Mouse (Mus musculus): ENCODE data around the gene Pla2g6.

Gene Pla2g6

GRCm38 (mm10) chr15:79321733-79322190 lies 6.4 kb downstream of the Pla2g6 start:
- no peak for DNase-seq

GRCm38 (mm10) chr15:79313848-79314369 lies 14.3 kb downstream of the Pla2g6 start:
- DNase-seq, result no peak

- DNase-seq, result no peak
Observed at GRCm38 (mm10) chr15:79307861-79308260, 20.3 kb downstream of the Pla2g6 start.

GRCm38 (mm10) chr15:79306043-79306637 lies 22.1 kb downstream of the Pla2g6 start:
- DNase-seq, result no peak

DNA sequence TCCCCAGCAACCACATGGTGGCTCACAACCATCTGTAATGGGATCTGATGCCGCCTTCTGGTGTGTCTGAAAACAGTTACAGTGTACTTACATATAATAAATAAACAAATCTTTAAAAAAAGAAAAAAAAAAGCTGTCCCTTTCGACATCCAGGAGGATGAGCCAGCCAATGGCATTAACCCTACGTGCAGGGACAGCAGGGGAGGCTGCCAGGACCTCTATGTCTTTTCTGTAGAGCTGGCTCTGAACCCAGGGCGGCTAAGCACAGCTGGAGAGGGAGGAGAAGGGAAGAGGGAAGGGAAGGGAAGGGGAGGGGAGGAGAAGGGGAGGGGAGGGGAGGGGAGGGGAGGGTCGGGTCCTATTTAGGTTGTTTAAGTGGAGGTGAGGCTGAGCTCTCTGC lies 23.4 kb downstream of the Pla2g6 start:
- no peak for DNase-seq

DNA sequence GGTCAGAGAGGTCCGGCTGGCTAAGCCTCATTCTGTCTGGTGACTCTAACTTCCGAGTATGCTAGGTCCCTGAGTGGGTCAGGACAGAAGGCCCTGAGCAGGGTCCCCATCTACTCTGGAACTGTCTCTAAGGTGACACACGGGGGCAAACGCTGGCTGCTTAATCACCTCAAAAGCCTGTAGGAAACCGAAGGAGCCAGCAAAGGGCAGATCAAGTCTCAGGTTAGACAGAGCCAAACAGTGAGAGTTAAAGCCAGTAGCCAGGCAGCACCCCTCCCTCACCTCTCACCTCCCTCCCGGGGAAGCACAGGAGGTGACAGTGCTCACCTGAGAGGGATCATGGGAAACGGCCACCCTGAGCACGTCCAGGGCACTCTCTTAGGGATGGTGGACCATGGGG lies 24.5 kb downstream of the Pla2g6 start:
- no peak for DNase-seq

- no peak for DNase-seq
Observed at GRCm38 (mm10) chr15:79299563-79300155, 28.5 kb downstream of the Pla2g6 start.

DNA sequence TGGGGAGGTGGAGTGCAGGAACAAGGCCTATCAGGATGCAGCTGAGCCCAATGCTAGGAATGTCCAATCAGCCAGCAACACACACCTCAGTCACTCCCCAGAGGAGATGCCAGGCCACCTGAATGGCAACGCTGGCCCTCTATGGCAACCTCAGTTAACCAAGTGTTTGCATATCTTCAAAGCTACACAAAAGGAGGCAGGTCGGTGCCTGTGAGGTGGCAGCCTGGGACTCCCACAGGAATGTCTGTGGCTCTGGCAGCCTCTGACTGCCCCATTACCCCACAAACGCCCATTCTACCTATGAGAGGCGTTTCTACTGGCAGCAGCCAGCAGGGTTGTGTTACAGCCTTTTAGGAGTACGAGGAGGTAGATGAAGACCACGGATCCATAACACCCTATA lies 29.6 kb downstream of the Pla2g6 start:
- DNase-seq, result no peak

- DNase-seq, result no peak
Observed at GRCm38 (mm10) chr15:79292779-79293178, 35.4 kb downstream of the Pla2g6 start.

DNA sequence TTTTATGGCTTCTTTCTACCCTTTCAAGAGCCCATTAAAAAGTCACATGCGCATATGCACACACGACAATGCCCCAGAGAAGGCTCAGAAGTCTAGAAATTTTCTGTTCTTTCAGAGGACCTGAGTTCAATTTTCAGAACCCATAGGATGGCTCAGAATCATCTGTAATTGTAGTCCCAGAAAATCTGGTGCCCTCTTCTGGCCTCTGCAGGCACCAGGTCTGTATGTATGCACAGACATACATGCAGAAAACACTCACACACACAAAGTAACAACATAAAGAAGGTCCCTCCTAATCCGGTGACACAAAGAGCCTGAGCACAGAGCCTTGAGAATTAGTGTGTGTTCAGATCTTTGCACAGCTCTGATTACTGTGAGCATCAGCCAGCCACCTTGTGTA lies 37.9 kb downstream of the Pla2g6 start:
- no peak for DNase-seq

GRCm38 (mm10) chr15:79289441-79289840 lies 38.7 kb downstream of the Pla2g6 start:
- no peak for DNase-seq

DNA sequence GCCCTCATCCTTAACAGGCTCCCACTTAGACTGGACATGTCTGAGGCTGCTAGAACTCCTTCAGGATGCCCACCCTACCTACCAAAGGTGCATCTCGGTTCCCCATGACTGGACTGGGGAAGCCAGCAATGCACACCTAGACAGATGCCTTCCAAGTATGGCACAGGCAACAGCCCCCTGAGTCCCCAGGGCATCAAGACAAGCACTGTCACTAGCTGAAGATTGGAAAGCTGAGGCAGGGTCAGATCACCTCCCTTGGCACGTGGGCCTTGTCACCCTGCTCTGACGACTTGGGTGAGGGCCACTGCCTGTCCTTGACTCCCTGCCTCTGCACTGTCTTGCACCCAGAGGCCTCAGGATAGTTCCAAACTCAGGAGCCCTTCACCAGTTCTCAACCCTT lies 39.8 kb downstream of the Pla2g6 start:
- no peak for DNase-seq

DNA sequence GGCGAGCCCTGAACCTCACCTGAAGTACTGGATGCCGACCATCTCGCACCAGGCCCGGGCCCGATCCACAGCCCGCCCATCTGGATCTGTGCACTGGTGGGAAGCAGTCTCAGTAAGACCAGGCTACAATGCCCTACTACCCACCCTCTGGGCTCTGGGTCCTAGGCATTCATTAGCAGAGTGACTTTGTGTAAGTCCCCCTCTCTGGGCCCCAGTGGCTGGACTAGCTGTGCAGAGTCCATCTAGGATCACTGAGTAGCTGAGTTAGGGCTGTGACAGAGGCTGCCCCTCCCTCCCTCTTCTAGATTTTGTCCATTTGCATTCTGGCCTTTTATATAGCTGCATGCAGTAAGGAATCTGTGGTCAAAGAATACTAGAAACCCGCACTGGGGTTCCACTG lies 41.1 kb downstream of the Pla2g6 start:
- DNase-seq, result no peak

- DNase-seq, result no peak
Observed at GRCm38 (mm10) chr15:79286141-79286540, 42.0 kb downstream of the Pla2g6 start.

DNA sequence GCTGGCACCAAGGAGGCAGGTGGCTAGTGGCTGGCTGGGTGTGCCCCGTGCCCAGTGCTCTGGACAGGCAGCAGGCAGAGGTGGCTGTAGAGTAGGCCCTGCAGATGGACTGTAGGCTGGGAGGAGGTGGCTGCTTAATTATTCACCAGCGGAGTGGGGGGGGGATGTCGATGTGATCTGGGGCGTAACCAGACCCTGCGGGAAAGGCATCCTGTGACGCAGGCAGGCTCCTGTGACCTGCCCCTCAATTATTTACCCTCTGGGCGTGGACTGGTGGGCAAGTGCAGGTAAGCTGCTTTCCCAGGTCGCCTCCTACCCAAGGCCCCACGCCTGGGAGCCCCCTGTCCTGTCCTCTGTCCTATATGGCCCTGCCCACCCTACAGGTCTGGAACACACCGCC lies 42.8 kb downstream of the Pla2g6 start, which contains the start of gene Baiap2l2:
TSS of gene Baiap2l2 (minus strand) at position 139 of the 400 bp plus-strand sequence.
- DNase-seq, result no peak

GRCm38 (mm10) chr15:79283371-79283770 lies 44.8 kb downstream of the Pla2g6 start:
- no peak for DNase-seq

DNA sequence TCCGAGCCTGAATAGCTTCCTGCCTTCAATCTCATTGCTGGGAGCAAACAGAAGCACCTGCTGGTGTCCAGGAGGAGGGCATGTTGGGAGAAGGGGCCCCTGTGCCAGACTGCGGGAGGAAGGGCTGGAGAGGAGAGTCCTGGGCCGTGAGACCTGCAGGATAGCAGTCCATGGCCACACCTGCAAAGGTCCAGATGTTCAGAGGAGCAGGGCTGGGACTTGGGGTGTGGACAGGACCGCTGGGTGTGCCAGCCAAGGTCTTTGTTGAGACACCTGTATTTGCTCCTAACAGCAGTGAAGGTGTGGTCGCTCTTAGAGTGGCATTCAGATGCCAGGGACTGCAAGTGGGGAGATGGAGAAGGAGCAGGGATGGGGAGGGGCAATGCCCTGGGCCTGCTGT lies 45.8 kb downstream of the Pla2g6 start:
- no peak for DNase-seq

DNA sequence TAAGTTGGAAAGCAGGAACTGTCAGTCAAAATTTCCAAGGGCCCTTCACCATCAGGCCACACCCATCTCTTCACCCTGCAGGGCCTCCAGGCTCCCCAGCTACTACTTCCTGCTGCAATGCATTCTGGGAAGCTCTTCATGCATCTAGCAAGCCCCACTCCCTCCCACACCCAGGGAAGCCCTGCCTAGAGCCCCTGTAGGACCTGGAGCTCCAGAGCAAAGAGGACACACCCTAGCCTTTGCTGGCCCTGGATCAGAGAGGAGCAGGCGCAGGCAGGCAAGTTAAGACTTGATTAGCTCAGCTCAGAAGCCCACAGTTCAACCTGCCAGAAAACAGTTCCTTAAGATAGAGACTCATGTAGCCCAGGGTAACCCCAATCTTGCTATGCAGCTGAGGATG lies 46.8 kb downstream of the Pla2g6 start:
- no peak for DNase-seq

GRCm38 (mm10) chr15:79280850-79281249 lies 47.3 kb downstream of the Pla2g6 start:
- no peak for DNase-seq

DNA sequence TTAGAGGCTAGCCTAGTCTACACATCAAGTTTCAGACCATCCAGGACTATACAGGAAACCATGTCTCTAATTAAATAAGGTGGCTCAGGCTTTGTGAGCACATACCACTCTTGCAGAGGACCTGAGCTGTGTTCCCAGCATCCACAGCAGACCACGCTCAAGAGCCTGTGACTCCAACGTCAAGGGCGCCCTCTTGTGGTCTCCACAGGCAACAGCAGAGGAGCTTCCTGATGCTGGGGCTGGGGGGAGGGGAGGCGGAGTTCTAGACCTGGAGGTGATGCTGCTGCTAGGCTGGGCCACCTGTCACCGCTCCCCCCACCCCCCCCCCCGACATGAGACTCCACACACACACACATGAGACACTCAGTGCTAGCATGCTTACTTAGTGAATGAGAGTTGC lies 48.0 kb downstream of the Pla2g6 start:
- DNase-seq, result no peak

GRCm38 (mm10) chr15:79277728-79278127 lies 50.5 kb downstream of the Pla2g6 start:
- no peak for DNase-seq

DNA sequence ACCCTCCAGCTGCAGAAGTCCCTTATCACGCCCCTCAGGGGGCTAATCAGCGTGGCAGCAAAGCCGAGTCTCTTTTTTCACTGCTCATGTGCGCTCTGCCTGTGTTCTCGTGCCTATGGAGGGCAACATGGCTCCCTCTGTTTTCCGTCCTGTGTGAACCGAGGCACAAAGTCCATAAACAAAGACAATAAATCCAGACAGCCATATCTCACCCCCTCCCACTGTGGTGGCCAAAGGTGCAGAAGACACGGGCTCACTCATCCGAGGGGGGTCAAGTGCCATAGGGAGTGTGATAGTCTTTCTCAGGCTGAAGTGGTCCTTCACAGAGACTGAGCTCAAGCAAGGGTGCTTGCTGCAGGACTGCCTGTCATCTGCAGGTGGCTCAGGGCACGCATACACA lies 55.2 kb downstream of the Pla2g6 start:
- DNase-seq, result no peak

- no peak for DNase-seq
Observed at GRCm38 (mm10) chr15:79271124-79271746, 57.0 kb downstream of the Pla2g6 start.

All from cerebellum, adult 9-10 months (tissue).